Mouse (Mus musculus): ENCODE measurements at regions not wholly inside any gene's neighbourhood (a gene's known extent, or its start where the extent isn't known, plus 50 kb on each side); places are given as distances from the start of the nearest gene placed in this dataset.

DNA sequence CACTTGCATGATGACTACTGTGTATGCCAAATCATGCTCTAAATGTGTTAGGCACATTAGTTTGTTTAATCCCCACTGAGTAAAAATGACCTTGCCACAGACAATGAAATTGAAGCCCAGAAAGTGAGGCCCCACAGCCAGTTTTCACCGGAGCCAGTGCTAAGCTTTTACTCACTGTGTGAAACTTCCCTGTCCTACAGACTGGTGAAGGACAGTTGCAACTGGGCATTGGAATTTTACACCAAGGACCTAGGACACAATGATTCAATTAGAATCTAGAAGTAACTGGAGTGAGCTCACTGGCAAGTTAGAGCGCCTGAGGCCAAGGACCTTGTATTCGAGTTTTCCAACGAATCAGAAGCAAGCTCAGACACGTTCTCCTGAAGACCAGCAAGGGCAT is 79.8 kb downstream of the S1pr1 start:
- ATAC-seq (ENCODE audit: insufficient read depth, low FRiP score), result no peak
- WGBS, result 85% methylated on average over 5 of the region's 5 CpGs
- Histone ChIP-seq H3K27ac (ENCODE audit: low read length) (no peak overlapping the region), H3K4me1 (ENCODE audit: control insufficient read depth, insufficient read depth, low read length) (no peaks in the 10 kb centered on the region), H3K9ac (ENCODE audit: low read length) (no peak overlapping the region), H3K4me2 (ENCODE audit: low read depth, low read length) (no peak overlapping the region), H3K27me3 (ENCODE audit: control insufficient read depth, insufficient read depth, low read length) (no peaks in the 10 kb centered on the region), H3K4me3 (replicated peaks; ENCODE audit: low read length) (no peak overlapping the region), H3K9me3 (replicated peaks; ENCODE audit: control insufficient read depth, low read length) (no peaks in the 10 kb centered on the region), H3K36me3 (ENCODE audit: control insufficient read depth, insufficient read depth, low read length) (no peaks in the 10 kb centered on the region)

DNA sequence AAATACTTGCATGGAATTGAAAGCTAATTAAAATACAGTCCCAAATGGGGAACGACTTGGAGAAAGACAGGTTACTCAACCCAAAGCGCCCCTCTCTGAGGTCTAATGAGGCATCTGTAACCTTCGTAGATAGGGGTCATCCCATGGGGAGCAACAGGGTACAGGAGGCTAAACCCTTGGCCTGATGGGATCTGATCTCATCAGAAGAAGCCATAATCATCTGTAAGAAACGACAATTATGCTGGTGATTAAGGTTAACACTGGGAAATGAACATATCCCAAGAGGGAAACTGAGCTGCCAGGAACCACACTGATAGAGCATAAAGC is 82.5 kb downstream of the S1pr1 start:
- Histone ChIP-seq H3K4me1 (ENCODE audit: control insufficient read depth, insufficient read depth, low read length) (no peaks in the 10 kb centered on the region), H3K9ac (ENCODE audit: low read length) (no peak overlapping the region), H3K4me2 (ENCODE audit: low read depth, low read length) (no peak overlapping the region), H3K9me3 (replicated peaks; ENCODE audit: control insufficient read depth, low read length) (no peaks in the 10 kb centered on the region), H3K27ac (ENCODE audit: low read length) (no peak overlapping the region), H3K4me3 (replicated peaks; ENCODE audit: low read length) (no peak overlapping the region), H3K27me3 (ENCODE audit: control insufficient read depth, insufficient read depth, low read length) (no peaks in the 10 kb centered on the region), H3K36me3 (ENCODE audit: control insufficient read depth, insufficient read depth, low read length) (no peaks in the 10 kb centered on the region)
- WGBS, result 79% methylated on average over 4 of the region's 4 CpGs
- ATAC-seq (ENCODE audit: insufficient read depth, low FRiP score), result no peak

DNA sequence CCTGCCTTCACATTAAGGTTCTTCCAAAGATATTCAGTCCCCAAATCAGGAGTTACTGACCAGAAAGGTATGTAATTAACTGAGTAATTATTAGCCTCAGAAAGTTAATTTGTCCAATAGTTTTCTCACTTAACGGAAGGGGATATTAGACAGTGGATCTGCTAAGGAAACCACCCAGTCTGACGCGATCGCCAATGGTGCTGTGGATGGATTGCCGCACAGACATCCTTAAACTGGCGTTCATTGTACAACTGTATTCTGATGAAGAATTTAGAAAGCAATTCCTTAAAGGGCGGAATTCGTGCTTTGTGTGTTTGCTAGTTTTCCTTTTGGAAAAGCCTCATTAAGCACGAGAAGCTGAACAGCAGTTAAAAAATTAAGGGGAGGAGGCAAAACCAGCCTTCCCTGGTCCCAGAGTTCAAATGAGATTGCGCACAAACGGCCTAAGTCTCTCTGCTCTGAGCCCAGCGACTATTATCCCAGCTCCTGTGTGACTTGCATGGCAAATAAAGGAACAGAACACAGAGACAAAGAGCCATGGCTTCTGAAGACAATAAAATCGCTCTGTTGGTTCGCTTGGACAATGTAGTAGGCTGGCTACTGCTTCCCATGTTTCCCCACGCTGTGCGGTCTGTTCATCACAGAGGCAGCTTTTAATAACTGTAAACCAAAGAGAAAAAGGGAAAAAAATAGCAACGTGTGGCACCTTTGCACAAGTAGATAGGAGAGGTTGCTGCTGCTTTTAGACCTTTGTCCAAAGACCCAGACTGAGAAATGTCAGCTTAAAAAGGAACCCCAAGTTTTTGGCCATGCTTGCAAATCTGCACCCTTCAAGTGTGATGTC is 83.1 kb downstream of the S1pr1 start:
- 87% methylated on average over 17 of the region's 17 CpGs for WGBS
- no peak for ATAC-seq (ENCODE audit: insufficient read depth, low FRiP score)
- no peaks in the 10 kb centered on the region for H3K9me3 ChIP-seq (replicated peaks; ENCODE audit: control insufficient read depth, low read length)
- H3K36me3 ChIP-seq (ENCODE audit: control insufficient read depth, insufficient read depth, low read length), result no peaks in the 10 kb centered on the region
- no peak overlapping the region for H3K27ac ChIP-seq (ENCODE audit: low read length)
- H3K27me3 ChIP-seq (ENCODE audit: control insufficient read depth, insufficient read depth, low read length), result no peaks in the 10 kb centered on the region
- no peak overlapping the region for H3K4me3 ChIP-seq (replicated peaks; ENCODE audit: low read length)
- H3K9ac ChIP-seq (ENCODE audit: low read length), result no peak overlapping the region
- no peaks in the 10 kb centered on the region for H3K4me1 ChIP-seq (ENCODE audit: control insufficient read depth, insufficient read depth, low read length)
- H3K4me2 ChIP-seq (ENCODE audit: low read depth, low read length), result no peak overlapping the region

DNA sequence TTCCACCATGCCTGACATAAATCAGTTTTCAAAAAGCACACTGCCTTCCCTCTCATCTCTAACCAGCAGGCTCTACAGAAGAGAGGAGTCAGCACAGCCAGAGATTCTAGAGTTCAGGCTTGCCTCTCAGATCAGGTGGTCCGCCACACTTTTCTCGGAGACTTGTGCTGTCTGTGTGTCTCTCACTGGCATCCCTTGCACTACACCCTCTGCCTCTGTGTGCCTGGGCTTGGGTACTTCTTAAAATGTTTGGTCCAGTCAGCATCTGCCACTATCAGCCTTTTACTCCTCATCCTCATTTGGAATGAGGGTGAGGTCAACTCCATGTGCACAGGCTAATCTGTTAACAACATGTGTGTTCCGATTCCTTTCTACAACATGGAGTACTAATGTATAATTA is 92.0 kb downstream of the S1pr1 start:
- no peaks in the 10 kb centered on the region for H3K27me3 ChIP-seq (ENCODE audit: control insufficient read depth, insufficient read depth, low read length)
- no peak overlapping the region for H3K9ac ChIP-seq (ENCODE audit: low read length)
- no peak overlapping the region for H3K4me2 ChIP-seq (ENCODE audit: low read depth, low read length)
- H3K4me3 ChIP-seq (replicated peaks; ENCODE audit: low read length), result no peak overlapping the region
- H3K4me1 ChIP-seq (ENCODE audit: control insufficient read depth, insufficient read depth, low read length), result no peaks in the 10 kb centered on the region
- H3K36me3 ChIP-seq (ENCODE audit: control insufficient read depth, insufficient read depth, low read length), result no peaks in the 10 kb centered on the region
- H3K9me3 ChIP-seq (replicated peaks; ENCODE audit: control insufficient read depth, low read length), result no peaks in the 10 kb centered on the region
- H3K27ac ChIP-seq (ENCODE audit: low read length), result no peak overlapping the region
- ATAC-seq (ENCODE audit: insufficient read depth, low FRiP score), result no peak
- WGBS, result 86% methylated on average over 3 of the region's 3 CpGs

DNA sequence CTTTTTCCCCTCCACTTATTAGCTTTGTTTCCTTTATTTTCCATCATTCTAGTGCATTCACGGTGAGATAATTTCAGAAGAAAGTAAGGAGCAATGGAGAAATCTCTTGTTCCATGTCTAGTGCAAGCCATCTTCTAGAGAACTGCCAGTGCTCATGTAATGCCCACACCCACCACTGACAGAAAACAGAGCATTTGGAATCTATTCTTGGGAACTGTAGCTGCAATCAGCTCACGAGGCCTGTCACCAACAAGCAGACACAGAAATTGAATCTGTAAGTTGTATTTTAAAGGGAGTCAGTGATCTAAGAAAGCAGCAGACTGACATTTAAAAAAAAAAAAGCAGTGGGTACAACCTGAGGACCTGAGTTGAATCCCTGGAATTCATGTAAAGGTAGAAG is 92.6 kb downstream of the S1pr1 start:
- Histone ChIP-seq H3K27ac (ENCODE audit: low read length) (no peak overlapping the region), H3K36me3 (ENCODE audit: control insufficient read depth, insufficient read depth, low read length) (no peaks in the 10 kb centered on the region), H3K4me3 (replicated peaks; ENCODE audit: low read length) (no peak overlapping the region), H3K9ac (ENCODE audit: low read length) (no peak overlapping the region), H3K27me3 (ENCODE audit: control insufficient read depth, insufficient read depth, low read length) (no peaks in the 10 kb centered on the region), H3K9me3 (replicated peaks; ENCODE audit: control insufficient read depth, low read length) (no peaks in the 10 kb centered on the region), H3K4me2 (ENCODE audit: low read depth, low read length) (no peak overlapping the region), H3K4me1 (ENCODE audit: control insufficient read depth, insufficient read depth, low read length) (no peaks in the 10 kb centered on the region)
- 64% methylated on average over 2 of the region's 2 CpGs for WGBS
- no peak for ATAC-seq (ENCODE audit: insufficient read depth, low FRiP score)

DNA sequence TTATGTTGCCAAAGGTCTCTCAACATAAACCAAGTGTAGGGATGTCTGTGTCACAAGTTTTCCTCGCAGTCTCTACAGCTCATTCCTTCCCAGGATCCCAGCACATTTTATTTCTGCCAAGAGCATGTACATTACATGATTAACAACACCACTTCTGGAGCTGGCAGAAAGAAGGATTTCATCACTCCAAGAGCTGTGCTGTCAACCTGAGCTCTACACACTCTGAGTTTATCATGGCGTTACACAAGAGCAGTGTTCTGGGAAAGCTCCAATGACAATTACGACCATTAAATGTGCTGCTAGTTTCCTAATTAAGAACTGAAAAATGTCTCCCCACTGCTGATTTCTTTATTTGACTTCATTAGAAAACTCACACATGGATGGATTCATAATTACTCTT is 94.9 kb downstream of the S1pr1 start:
- no peak for ATAC-seq (ENCODE audit: insufficient read depth, low FRiP score)
- Histone ChIP-seq H3K36me3 (ENCODE audit: control insufficient read depth, insufficient read depth, low read length) (no peaks in the 10 kb centered on the region), H3K4me1 (ENCODE audit: control insufficient read depth, insufficient read depth, low read length) (no peaks in the 10 kb centered on the region)

DNA sequence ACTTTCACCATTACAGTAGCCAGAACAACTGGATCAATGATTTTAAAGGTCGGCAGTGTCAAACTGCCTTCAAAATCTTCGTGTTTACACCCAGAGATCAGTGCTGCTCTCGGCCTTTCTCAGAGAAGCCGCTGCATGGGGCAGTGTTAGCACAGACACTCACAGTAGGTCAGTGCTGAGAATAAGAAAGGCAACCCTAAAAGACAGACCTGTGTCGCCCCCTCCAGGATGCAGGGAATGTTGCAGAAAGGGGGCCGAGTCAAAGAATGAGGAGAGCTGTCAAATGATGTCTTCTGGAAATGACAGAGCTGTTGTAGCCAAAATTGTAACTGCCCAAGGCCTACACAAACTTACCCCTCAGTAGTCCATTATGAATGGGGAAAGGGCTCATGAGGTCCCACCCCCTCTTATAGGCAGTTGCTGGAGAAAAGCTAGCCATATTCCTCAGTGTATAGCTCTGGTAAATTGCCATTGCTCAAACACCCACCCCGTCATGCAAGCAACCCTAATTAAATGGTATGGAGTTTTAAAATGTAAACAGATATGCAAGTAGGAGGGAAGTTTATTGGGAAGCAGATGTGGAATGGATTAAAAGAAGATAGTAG is 98.8 kb downstream of the S1pr1 start:
- no peaks in the 10 kb centered on the region for H3K27me3 ChIP-seq (ENCODE audit: control insufficient read depth, insufficient read depth, low read length)
- no peaks in the 10 kb centered on the region for H3K4me1 ChIP-seq (ENCODE audit: control insufficient read depth, insufficient read depth, low read length)
- no peak overlapping the region for H3K4me3 ChIP-seq (replicated peaks; ENCODE audit: low read length)
- no peaks in the 10 kb centered on the region for H3K36me3 ChIP-seq (ENCODE audit: control insufficient read depth, insufficient read depth, low read length)
- no peaks in the 10 kb centered on the region for H3K9me3 ChIP-seq (replicated peaks; ENCODE audit: control insufficient read depth, low read length)
- no peak overlapping the region for H3K27ac ChIP-seq (ENCODE audit: low read length)
- H3K9ac ChIP-seq (ENCODE audit: low read length), result no peak overlapping the region
- ATAC-seq (ENCODE audit: insufficient read depth, low FRiP score), result no peak
- H3K4me2 ChIP-seq (ENCODE audit: low read depth, low read length), result no peak overlapping the region
- WGBS, result 29% methylated on average over 7 of the region's 7 CpGs

More for the DNA sequence above, 94.9 kb downstream of the S1pr1 start:
- WGBS, result 61% methylated on average over 3 of the region's 3 CpGs
- H3K4me2 ChIP-seq (ENCODE audit: low read depth, low read length), result no peak overlapping the region
- no peak overlapping the region for H3K27ac ChIP-seq (ENCODE audit: low read length)
- H3K9ac ChIP-seq (ENCODE audit: low read length), result no peak overlapping the region
- H3K9me3 ChIP-seq (replicated peaks; ENCODE audit: control insufficient read depth, low read length), result no peaks in the 10 kb centered on the region
- no peak overlapping the region for H3K4me3 ChIP-seq (replicated peaks; ENCODE audit: low read length)
- no peaks in the 10 kb centered on the region for H3K27me3 ChIP-seq (ENCODE audit: control insufficient read depth, insufficient read depth, low read length)

DNA sequence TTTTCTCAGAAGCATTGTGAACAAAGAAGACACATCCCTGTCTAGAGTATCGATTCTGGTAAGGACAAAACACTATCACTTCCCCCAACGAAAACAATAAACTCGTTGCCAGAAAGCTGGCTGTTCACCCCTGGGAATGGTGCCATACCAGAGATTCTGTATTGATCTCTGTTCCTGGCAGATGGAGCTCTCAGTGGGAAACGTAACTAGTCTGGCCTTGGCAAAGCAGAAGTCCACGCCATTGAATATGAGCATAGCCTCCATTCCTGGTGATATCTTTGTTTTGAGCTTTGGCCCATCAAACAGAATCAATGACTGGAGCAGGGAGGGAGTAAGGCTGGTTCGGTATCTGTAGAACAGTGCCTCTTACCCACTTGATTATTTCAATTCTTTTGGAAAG is 102.0 kb downstream of the S1pr1 start:
- Histone ChIP-seq H3K27me3 (ENCODE audit: control insufficient read depth, insufficient read depth, low read length) (no peaks in the 10 kb centered on the region), H3K4me1 (ENCODE audit: control insufficient read depth, insufficient read depth, low read length) (no peaks in the 10 kb centered on the region), H3K36me3 (ENCODE audit: control insufficient read depth, insufficient read depth, low read length) (no peaks in the 10 kb centered on the region), H3K4me3 (replicated peaks; ENCODE audit: low read length) (no peak overlapping the region), H3K9ac (ENCODE audit: low read length) (no peak overlapping the region), H3K27ac (ENCODE audit: low read length) (no peak overlapping the region), H3K4me2 (ENCODE audit: low read depth, low read length) (no peak overlapping the region), H3K9me3 (replicated peaks; ENCODE audit: control insufficient read depth, low read length) (no peaks in the 10 kb centered on the region)
- 82% methylated on average over 6 of the region's 6 CpGs for WGBS
- ATAC-seq (ENCODE audit: insufficient read depth, low FRiP score), result no peak

DNA sequence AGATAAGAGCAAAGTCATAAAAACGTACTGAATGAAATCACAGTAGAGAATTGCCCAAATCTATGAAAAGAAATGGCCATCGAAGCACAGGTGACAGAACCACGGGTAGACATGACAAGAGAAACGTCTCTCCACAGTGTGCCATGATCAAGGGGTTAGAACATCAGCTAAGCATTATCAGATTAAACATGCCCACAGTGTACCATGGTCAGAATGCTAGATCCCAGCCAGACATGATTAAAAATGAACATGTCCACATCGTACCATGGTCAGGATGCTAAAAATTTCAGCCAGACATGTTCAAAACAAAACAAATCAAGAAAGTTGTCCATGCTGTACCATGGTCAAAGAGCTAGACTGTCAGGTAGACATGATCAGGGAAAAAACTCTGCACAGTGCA is 106.8 kb downstream of the S1pr1 start:
- Histone ChIP-seq H3K4me2 (ENCODE audit: low read depth, low read length) (no peak overlapping the region), H3K27me3 (ENCODE audit: control insufficient read depth, insufficient read depth, low read length) (no peaks in the 10 kb centered on the region), H3K9ac (ENCODE audit: low read length) (no peak overlapping the region), H3K4me3 (replicated peaks; ENCODE audit: low read length) (no peak overlapping the region), H3K36me3 (ENCODE audit: control insufficient read depth, insufficient read depth, low read length) (no peaks in the 10 kb centered on the region), H3K27ac (ENCODE audit: low read length) (no peak overlapping the region), H3K9me3 (replicated peaks; ENCODE audit: control insufficient read depth, low read length) (no peaks in the 10 kb centered on the region), H3K4me1 (ENCODE audit: control insufficient read depth, insufficient read depth, low read length) (no peaks in the 10 kb centered on the region)
- ATAC-seq (ENCODE audit: insufficient read depth, low FRiP score), result no peak
- whole genome bisulfite sequencing, result 83% methylated on average over 5 of the region's 5 CpGs
